Mouse (Mus musculus) thymus, postnatal 36 days (tissue): Measurements from ENCODE around the gene Mrgprh.

Experiments used
- DNase-seq, 2 experiments: peaks; one replicate each; pipeline ENCODE4 v3.0.0; 2022; ENCODE audit warnings: mixed read lengths in 2 of 2

Gene Mrgprh

DNA sequence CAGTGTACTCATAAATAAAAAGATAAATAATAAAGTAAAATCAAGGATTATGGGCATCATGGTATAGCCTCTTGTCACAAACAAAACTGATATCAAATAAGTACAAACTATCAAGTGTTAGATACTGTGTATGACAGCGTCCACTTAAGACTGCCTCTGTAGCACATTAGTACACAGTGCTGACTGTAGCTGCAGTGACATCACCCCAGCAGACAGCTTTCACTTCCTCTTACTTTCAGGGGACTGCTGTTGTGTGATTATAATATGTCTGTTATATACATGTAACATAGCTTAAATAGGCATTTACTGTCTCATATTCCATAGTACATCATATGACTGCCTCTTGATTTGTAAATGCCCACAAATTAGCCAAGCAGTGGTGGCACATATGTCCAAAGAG, 45.2 kb downstream of the Mrgprh start:
- DNase-seq, result no peak

DNA sequence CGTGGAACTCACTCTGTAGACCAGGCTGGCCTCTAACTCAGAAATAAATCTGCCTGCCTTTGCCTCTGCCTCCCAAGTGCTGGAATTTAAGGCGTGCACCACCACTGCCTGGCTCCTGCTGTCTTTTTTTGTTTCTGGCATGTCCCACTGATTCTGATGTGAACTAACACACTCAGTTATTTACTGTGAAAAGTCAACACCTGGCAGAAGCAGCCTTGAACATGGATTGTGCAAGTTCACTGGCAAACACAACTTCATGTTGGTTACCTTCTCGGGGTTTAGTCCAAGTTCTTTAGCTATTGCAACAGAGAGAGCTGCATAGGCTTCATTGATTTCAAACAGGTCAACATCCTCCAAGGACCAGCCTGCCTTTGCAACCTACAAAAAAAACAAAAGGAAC, 49.2 kb downstream of the Mrgprh start:
- no peak for DNase-seq

- DNase-seq, result no peak
These were observed 49.9 kb downstream of the Mrgprh start for GRCm38 (mm10) chr17:12925703-12926180.
